Mouse (Mus musculus) CH12.LX (cell line): ENCODE results near the gene Alg2. TPM values are rescaled to one million over a fixed set of nuclear protein-coding genes. Genes with fewer than 3 reads are reported as not detected.

Source experiments
- DNase-seq: peaks from one replicate; pipeline ENCODE4 v3.0.0-alpha.2; 2013; ENCODE audit errors: extremely low read depth
- H3K27ac ChIP-seq: 2 replicates; pipeline ENCODE4 v1.5.1; 2012; ENCODE audit warnings: low read depth, mild to moderate bottlenecking, control low read depth, moderate library complexity; ENCODE audit not compliant: insufficient read depth
- H3K27me3 ChIP-seq: replicated peaks from 2 replicates; pipeline ENCODE3; 2012; ENCODE audit warnings: inconsistent platforms
- H3K36me3 ChIP-seq, 2 experiments: replicated peaks in 1 of 2; 2 replicates each; pipeline versions ENCODE3 to v1.6.1; 2012; ENCODE audit warnings: inconsistent platforms in 1 of 2, low read length in 1 of 2, mild to moderate bottlenecking in 1 of 2, mixed read lengths in 1 of 2, moderate library complexity in 1 of 2; ENCODE audit not compliant: control insufficient read depth in 1 of 2, insufficient read depth in 1 of 2
- H3K4me1 ChIP-seq, 2 experiments: 2 replicates each; pipeline ENCODE4 v1.6.1; 2012; ENCODE audit warnings: inconsistent platforms in 1 of 2, moderate library complexity in 1 of 2; ENCODE audit not compliant: insufficient read depth in 2 of 2, control insufficient read depth in 1 of 2
- H3K4me2 ChIP-seq: 2 replicates; pipeline ENCODE4 v1.6.1; 2012; ENCODE audit warnings: low read depth, mild to moderate bottlenecking, control low read depth; ENCODE audit not compliant: poor library complexity, insufficient read depth, severe bottlenecking
- H3K4me3 ChIP-seq, 3 experiments: fragments of 150-350 bp in 1 of 3; sonication (generic) in 1 of 3; replicated peaks in 1 of 3; 2 replicates each; pipeline versions ENCODE3 to v1.5.1; 2011 to 2012; ENCODE audit warnings: low read depth in 2 of 3, low read length in 2 of 3, mild to moderate bottlenecking in 2 of 3, moderate library complexity in 2 of 3, control low read depth in 1 of 3, improper control_type of control experiment in 1 of 3, inconsistent platforms in 1 of 3, mixed read lengths in 1 of 3; ENCODE audit not compliant: poor library complexity in 1 of 3
- H3K79me2 ChIP-seq: replicated peaks from 2 replicates; pipeline ENCODE4 v1.6.1; 2012; ENCODE audit warnings: mild to moderate bottlenecking, moderate library complexity; ENCODE audit not compliant: control insufficient read depth, poor library complexity, insufficient read depth, severe bottlenecking; ENCODE audit errors: extremely low read depth
- H3K9ac ChIP-seq: 2 replicates; pipeline ENCODE4 v1.6.1; 2012; ENCODE audit warnings: low read depth, mild to moderate bottlenecking, control low read depth, moderate library complexity; ENCODE audit not compliant: insufficient read depth
- H3K9me3 ChIP-seq: replicated peaks from 2 replicates; pipeline ENCODE3; 2012; ENCODE audit warnings: low read length, inconsistent platforms, mixed read lengths
- BHLHE40 ChIP-seq: IDR thresholded peaks from 2 replicates; pipeline ENCODE4 v1.6.1; 2011; ENCODE audit warnings: mild to moderate bottlenecking, low read depth, low read length, improper control_type of control experiment
- CHD1 ChIP-seq: IDR thresholded peaks from 2 replicates; pipeline ENCODE4 v1.6.1; 2012; ENCODE audit warnings: low read depth, low read length, improper control_type of control experiment, inconsistent platforms
- EP300 ChIP-seq: IDR thresholded peaks from 2 replicates; pipeline ENCODE4 v1.6.1; 2011; ENCODE audit warnings: low read length, improper control_type of control experiment
- HCFC1 ChIP-seq: IDR thresholded peaks from 2 replicates; pipeline ENCODE4 v1.6.1; 2012; ENCODE audit warnings: low read depth, mild to moderate bottlenecking, inconsistent platforms, low read length, improper control_type of control experiment
- IRF4 ChIP-seq: IDR thresholded peaks from 2 replicates; pipeline ENCODE4 v1.6.1; 2014; ENCODE audit warnings: low read depth, mild to moderate bottlenecking, inconsistent platforms, low read length, improper control_type of control experiment
- JUN ChIP-seq: IDR thresholded peaks from 2 replicates; pipeline ENCODE4 v1.6.1; 2011; ENCODE audit warnings: low read depth, mild to moderate bottlenecking, low read length, improper control_type of control experiment, moderate library complexity; ENCODE audit not compliant: insufficient read depth
- MAZ ChIP-seq: IDR thresholded peaks from 2 replicates; pipeline ENCODE4 v1.6.1; 2012; ENCODE audit warnings: low read depth, mild to moderate bottlenecking, inconsistent platforms, low read length, improper control_type of control experiment, moderate library complexity
- MXI1 ChIP-seq: IDR thresholded peaks from 2 replicates; pipeline ENCODE4 v1.6.1; 2011; ENCODE audit warnings: mild to moderate bottlenecking, low read depth, low read length, improper control_type of control experiment
- MYC ChIP-seq: IDR thresholded peaks from 2 replicates; pipeline ENCODE4 v1.6.1; 2011; ENCODE audit warnings: low read depth, mild to moderate bottlenecking, improper control_type of control experiment, low read length
- NRF1 ChIP-seq: IDR thresholded peaks from 2 replicates; pipeline ENCODE4 v1.6.1; 2014; ENCODE audit warnings: low read depth, mild to moderate bottlenecking, inconsistent platforms, low read length, improper control_type of control experiment, moderate library complexity
- POLR2AphosphoS2 ChIP-seq: IDR thresholded peaks from 2 replicates; pipeline ENCODE4 v1.6.1; 2011; ENCODE audit warnings: low read depth, low read length, improper control_type of control experiment
- RAD21 ChIP-seq: IDR thresholded peaks from 2 replicates; pipeline ENCODE4 v1.6.1; 2011; ENCODE audit warnings: low read depth, mild to moderate bottlenecking, low read length, improper control_type of control experiment, moderate library complexity
- RCOR1 ChIP-seq: conservative IDR thresholded peaks from 2 replicates; pipeline ENCODE4 v1.6.1; 2012; ENCODE audit warnings: low read depth, mild to moderate bottlenecking, inconsistent platforms, low read length, improper control_type of control experiment
- SIN3A ChIP-seq: IDR thresholded peaks from 2 replicates; pipeline ENCODE4 v1.6.1; 2012; ENCODE audit warnings: low read length, improper control_type of control experiment, inconsistent platforms
- SMC3 ChIP-seq: IDR thresholded peaks from 2 replicates; pipeline ENCODE4 v1.6.1; 2011; ENCODE audit warnings: low read depth, low read length, improper control_type of control experiment
- USF2 ChIP-seq: conservative IDR thresholded peaks from 2 replicates; pipeline ENCODE4 v1.6.1; 2011; ENCODE audit warnings: low read depth, low read length, improper control_type of control experiment
- dilution Hi-C: fragments of 300-500 bp; cut with MboI; formaldehyde crosslinking; loops from 2 replicates; pipeline ENCODE4 v1.14.3; 2020; ENCODE audit warnings: low sequenced_read_pairs; ENCODE audit not compliant: extremely low pct_unique_long_range_greater_than_20kb, extremely low pct_ligation_motif_present
- in situ Hi-C: fragments of 300-500 bp; cut with MboI; formaldehyde crosslinking; loops from 3 replicates; pipeline ENCODE4 v1.14.3; 2019; ENCODE audit warnings: low sequenced_read_pairs, low pct_ligation_motif_present, low pct_unique_long_range_greater_than_20kb, mixed read lengths
- polyA plus RNA-seq: library from polyadenylated mRNA; unstranded; fragments of >175 nt; gene quantifications from 2 replicates; pipeline ENCODE4 v1.2.1, GENCODE M21; 2012; ENCODE audit warnings: low read depth; ENCODE audit not compliant: insufficient read length
- total RNA-seq, 2 experiments: library from RNA; depleted of rRNA; stranded (reverse); fragments of 300-350 nt in 1 of 2; fragments of >200 nt in 1 of 2; gene quantifications; 2 replicates each; pipeline ENCODE4 v1.2.3; 2012 to 2014

The Alg2 gene
- total and polyA plus RNA-seq, 3 experiments: 8.4 to 28.9 (median 14.9) TPM

DNA sequence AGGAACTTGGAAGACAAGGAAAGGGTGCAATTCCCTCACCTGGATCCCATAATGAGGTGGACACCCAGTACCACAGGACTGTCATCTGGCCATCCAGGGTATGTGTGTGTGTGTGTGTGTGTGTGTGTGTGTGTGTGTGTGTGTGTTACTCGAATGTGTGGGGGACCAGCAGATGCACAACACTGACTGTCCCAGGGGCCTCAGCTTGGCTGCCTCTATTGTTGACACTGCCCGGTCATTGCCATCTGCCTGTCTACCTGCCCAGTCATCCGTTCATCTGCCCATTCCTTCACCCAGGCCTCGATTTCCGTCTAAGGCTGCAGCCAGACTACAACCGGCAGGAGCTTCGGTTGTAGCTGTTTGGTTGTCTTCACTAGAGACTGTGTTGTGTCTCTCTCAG is 41.4 kb downstream of the Alg2 start:
- dilution Hi-C loops (no loop called here), in situ Hi-C loops (loop anchor here (25.0 kb wide), 2 partner anchors 380 to 980 kb away; no protein-coding TSS in a partner anchor)
- Histone ChIP-seq H3K27ac (no peak overlapping the region), H3K36me3 (no peaks in the 10 kb centered on the region), H3K4me1 (peaks cover 4 to 15% of the 10 kb centered on the region in 2 experiments; a peak in 3 of 4 replicates), H3K27me3 (peaks cover 1% of the 10 kb centered on the region), H3K4me2 (no peak overlapping the region), H3K9ac (no peak overlapping the region), H3K9me3 (no peaks in the 10 kb centered on the region), H3K4me3 (no peak overlapping the region), H3K79me2 (no peaks in the 10 kb centered on the region)
- TF ChIP-seq SIN3A: no peak
- TF ChIP-seq CHD1: no peak
- no peak for TF ChIP-seq SMC3
- no peak for TF ChIP-seq MXI1
- TF ChIP-seq POLR2AphosphoS2: no peak
- TF ChIP-seq BHLHE40: no peak
- TF ChIP-seq MYC: no peak
- DNase-seq: no peak

DNA sequence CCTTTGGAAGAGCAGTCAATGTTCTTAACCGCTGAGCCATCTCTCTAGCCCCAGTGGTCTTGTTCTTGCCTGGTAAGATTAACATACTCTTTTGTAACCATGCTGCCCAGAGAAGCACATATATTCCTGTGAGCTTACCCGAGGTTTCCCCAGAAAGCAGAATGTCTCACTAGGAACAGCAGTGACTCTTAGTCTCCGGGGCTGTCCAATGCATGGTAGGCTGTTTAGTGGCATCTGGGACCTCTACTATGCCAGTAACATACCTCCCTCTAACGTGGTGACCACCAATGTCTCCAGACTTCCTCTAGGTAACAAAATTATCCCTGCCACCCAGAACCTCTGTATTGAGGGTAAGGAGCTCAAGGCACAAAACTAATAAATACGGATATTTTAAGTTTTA is 43.1 kb downstream of the Alg2 start:
- no peaks in the 10 kb centered on the region for H3K27me3 ChIP-seq
- dilution Hi-C loops: no loop called here
- no peak overlapping the region for H3K4me3 ChIP-seq
- DNase-seq: no peak
- no peaks in the 10 kb centered on the region for H3K36me3 ChIP-seq
- no peaks in the 10 kb centered on the region for H3K9me3 ChIP-seq
- no peak overlapping the region for H3K9ac ChIP-seq
- H3K27ac ChIP-seq: no peak overlapping the region
- no peak overlapping the region for H3K4me2 ChIP-seq
- H3K4me1 ChIP-seq: peaks cover 11 to 13% of the 10 kb centered on the region in 2 experiments
- H3K79me2 ChIP-seq: no peaks in the 10 kb centered on the region
- in situ Hi-C loops: loop anchor here (25.0 kb wide), 2 partner anchors 381 to 981 kb away; no protein-coding TSS in a partner anchor
- TF ChIP-seq NRF1 (no peak), USF2 (no peak), MXI1 (no peak), RAD21 (no peak), IRF4 (no peak), MYC (no peak), RCOR1 (no peak), JUN (no peak), EP300 (no peak), MAZ (no peak), HCFC1 (no peak)
- TF ChIP-seq, all 38 proteins: peak for 0
